Comparison of ENCODE assay signal across 11 mouse cellular contexts in genomic region chr2:25458911-25459310, GRCm38 (mm10). TPM values are rescaled to one million over a fixed set of nuclear protein-coding genes. Genes with fewer than 3 reads are reported as not detected.
DNase-seq lines count a peak whose midpoint lies in the region; ATAC-seq and TF ChIP-seq lines count a peak whose summit lies in the region.
"Had no signal": no experiment of that assay in that cellular context is flagged by ENCODE, and none has a peak within 500 bp of the region (broad histone marks: within the 10 kb centered on the region; RNA-seq: fewer than 3 reads in every experiment).

No protein-coding gene starts in this region.

- H3K36me3 ChIP-seq in kidney, postnatal 0 days (ENCODE audit: insufficient read depth, low read length): no peaks in the 10 kb centered on the region
- H3K36me3 ChIP-seq in kidney, embryonic 15.5 days: peaks cover 8% of the 10 kb centered on the region; the same call in 1 of the 2 replicates
- no peaks in the 10 kb centered on the region; the same call in 1 of the 2 replicates for H3K36me3 ChIP-seq in kidney, embryonic 14.5 days (ENCODE audit: control insufficient read depth, insufficient read depth, low read length)

- H3K9ac ChIP-seq in kidney, postnatal 0 days (ENCODE audit: low read depth, low read length): no peak overlapping the region
- H3K9ac ChIP-seq in kidney, embryonic 15.5 days: no peak overlapping the region
- H3K9ac ChIP-seq in kidney, embryonic 14.5 days (ENCODE audit: low read depth, low read length): no peak overlapping the region
- H3K9ac ChIP-seq: liver, embryonic 12.5 days had no signal

- no peaks in the 10 kb centered on the region for H3K9me3 ChIP-seq in kidney, postnatal 0 days (replicated peaks; ENCODE audit: low read length)
- no peaks in the 10 kb centered on the region for H3K9me3 ChIP-seq in kidney, embryonic 15.5 days (replicated peaks)
- H3K9me3 ChIP-seq in kidney, embryonic 14.5 days (ENCODE audit: control insufficient read depth, low read length): no peaks in the 10 kb centered on the region
- H3K9me3 ChIP-seq: liver, embryonic 12.5 days had no signal

- no peak for ATAC-seq in kidney, postnatal 0 days (replicated peaks; ENCODE audit: low FRiP score, low read depth)
- no peak; the same call in 1 of the 2 replicates for ATAC-seq in kidney, embryonic 15.5 days (replicated peaks; ENCODE audit: low FRiP score)
- peak; percentile 32; the same call in 1 of the 2 replicates for ATAC-seq in megakaryocyte progenitor cell, adult 5-6 weeks (replicated peaks; ENCODE audit: poor library complexity)
- no peak for ATAC-seq in kidney, embryonic 14.5 days (ENCODE audit: low FRiP score, low TSS enrichment)
- ATAC-seq: forebrain, embryonic 14.5 days; liver, embryonic 12.5 days had no signal

- TF ChIP-seq CTCF in kidney, postnatal 0 days (IDR thresholded peaks at IDR 0.05; ENCODE audit: low read depth): peak; percentile 28; the same call in 1 of the 2 replicates

- no peak for DNase-seq in kidney, postnatal 0 days (ENCODE audit: low spot score)
- DNase-seq in adipocyte (ENCODE audit: low spot score): peak; percentile 38
- peak; percentile 44 to 61 for DNase-seq in gastrocnemius, postnatal 36 days
- no peak for DNase-seq in spleen, postnatal 4 days (ENCODE audit: low spot score in 2 of 2)
- no peak for DNase-seq in adrenal gland, adult 18-20 months (ENCODE audit: low spot score in 2 of 2)
- DNase-seq: right cerebral cortex, postnatal 14 days had no signal

- H3K27ac ChIP-seq in kidney, postnatal 0 days: no peak overlapping the region; the same call in 1 of the 2 replicates
- no peak overlapping the region for H3K27ac ChIP-seq in kidney, embryonic 15.5 days
- H3K27ac ChIP-seq in kidney, embryonic 14.5 days (ENCODE audit: low read depth, low read length): no peak overlapping the region
- H3K27ac ChIP-seq: liver, embryonic 12.5 days had no signal

- no peak overlapping the region for H3K4me3 ChIP-seq in kidney, postnatal 0 days (replicated peaks; ENCODE audit: low read depth, low read length)
- no peak overlapping the region for H3K4me3 ChIP-seq in kidney, embryonic 15.5 days (replicated peaks)
- no peak overlapping the region for H3K4me3 ChIP-seq in kidney, embryonic 14.5 days (ENCODE audit: low read length)
- H3K4me3 ChIP-seq: liver, embryonic 12.5 days had no signal

- H3K4me2 ChIP-seq in kidney, postnatal 0 days (ENCODE audit: low read length): no peak overlapping the region
- no peak overlapping the region for H3K4me2 ChIP-seq in kidney, embryonic 15.5 days
- no peak overlapping the region for H3K4me2 ChIP-seq in kidney, embryonic 14.5 days (replicated peaks; ENCODE audit: low read depth, low read length)

- H3K4me1 ChIP-seq in kidney, postnatal 0 days (replicated peaks; ENCODE audit: insufficient read depth, low read length): peaks cover 13% of the 10 kb centered on the region; the same call in 1 of the 2 replicates
- peaks cover 28% of the 10 kb centered on the region for H3K4me1 ChIP-seq in kidney, embryonic 15.5 days
- H3K4me1 ChIP-seq in kidney, embryonic 14.5 days (ENCODE audit: control insufficient read depth, insufficient read depth, low read length): no peaks in the 10 kb centered on the region; the same call in none of the 2 replicates

- no peaks in the 10 kb centered on the region for H3K27me3 ChIP-seq in kidney, postnatal 0 days (ENCODE audit: insufficient read depth, low read length)
- no peaks in the 10 kb centered on the region for H3K27me3 ChIP-seq in kidney, embryonic 15.5 days
- H3K27me3 ChIP-seq in kidney, embryonic 14.5 days (ENCODE audit: control insufficient read depth, insufficient read depth, low read length): no peaks in the 10 kb centered on the region
- H3K27me3 ChIP-seq: liver, embryonic 12.5 days had no signal

- WGBS in kidney, postnatal 0 days: 73% methylated on average over 5 of the region's 5 CpGs
- 69% methylated on average over 5 of the region's 5 CpGs for WGBS in kidney, embryonic 15.5 days
- WGBS in kidney, embryonic 14.5 days: 79% methylated on average over 5 of the region's 5 CpGs

- intact Hi-C loops in gastrocnemius, postnatal 36 days (cut with DNase I): no loop called here

RNA-seq across cellular contexts. Expression of gene Paxx, which starts 2.0 kb away (rescaled TPM):
- polyA plus RNA-seq in kidney, postnatal 0 days (2015; fragmentation: Nextera tagmentation; extraction: Ambion mirVana): 42.0 and 45.0 TPM in 2 replicates
- 30.4 and 31.8 TPM in 2 replicates for polyA plus RNA-seq in kidney, embryonic 15.5 days (2015; fragmentation: Nextera tagmentation; extraction: Ambion mirVana)
- total RNA-seq in gastrocnemius, postnatal 36 days (2021): 10 to 100 TPM; 13.4 to 13.6 TPM
- total RNA-seq in megakaryocyte progenitor cell, adult 5-6 weeks (2015): 32.8 and 40.9 TPM in 2 replicates
- total RNA-seq in megakaryocyte progenitor cell, adult 5-6 weeks (2017): 15.3 and 21.3 TPM in 2 replicates
- total RNA-seq in adrenal gland, adult 18-20 months (2021): 10 to 100 TPM; 38.6 to 54.5 TPM
- polyA plus RNA-seq in kidney, embryonic 14.5 days (2014; fragmentation: Nextera tagmentation; extraction: Ambion mirVana): 23.5 and 23.9 TPM in 2 replicates

RNA-seq across cellular contexts. Expression of gene Clic3, which starts 2.3 kb away (rescaled TPM):
- polyA plus RNA-seq in kidney, postnatal 0 days (2015; fragmentation: Nextera tagmentation; extraction: Ambion mirVana): 7.7 and 10.3 TPM in 2 replicates
- 3.6 and 3.9 TPM in 2 replicates for polyA plus RNA-seq in kidney, embryonic 15.5 days (2015; fragmentation: Nextera tagmentation; extraction: Ambion mirVana)
- total RNA-seq in gastrocnemius, postnatal 36 days (2021): under 1 TPM; 0.35 to 0.46 TPM
- total RNA-seq in megakaryocyte progenitor cell, adult 5-6 weeks (2015): not detected in 2 replicates
- 0.27 TPM in 1 of 2 replicates, not detected in the other for total RNA-seq in megakaryocyte progenitor cell, adult 5-6 weeks (2017)
- total RNA-seq in adrenal gland, adult 18-20 months (2021): 1 to 10 TPM in 1 of 2 experiments, under 1 TPM in 1; 0.53 to 1.1 TPM
- 0.57 and 1.2 TPM in 2 replicates for polyA plus RNA-seq in kidney, embryonic 14.5 days (2014; fragmentation: Nextera tagmentation; extraction: Ambion mirVana)

RNA-seq across cellular contexts. Expression of gene Ptgds, which starts 10.9 kb away (rescaled TPM):
- 11.5 and 13.1 TPM in 2 replicates for polyA plus RNA-seq in kidney, postnatal 0 days (2015; fragmentation: Nextera tagmentation; extraction: Ambion mirVana)
- 1.6 and 2.2 TPM in 2 replicates for polyA plus RNA-seq in kidney, embryonic 15.5 days (2015; fragmentation: Nextera tagmentation; extraction: Ambion mirVana)
- under 1 TPM in 1 of 2 experiments, not detected in 1; 0.39 TPM for total RNA-seq in gastrocnemius, postnatal 36 days (2021)
- total RNA-seq in megakaryocyte progenitor cell, adult 5-6 weeks (2015): 0.42 TPM in 1 of 2 replicates, not detected in the other
- total RNA-seq in megakaryocyte progenitor cell, adult 5-6 weeks (2017): not detected in 2 replicates
- total RNA-seq in adrenal gland, adult 18-20 months (2021): 1 to 10 TPM; 1.1 to 3.1 TPM
- polyA plus RNA-seq in kidney, embryonic 14.5 days (2014; fragmentation: Nextera tagmentation; extraction: Ambion mirVana): 1.1 and 1.5 TPM in 2 replicates

RNA-seq across cellular contexts. Expression of gene Abca2, which starts 30.4 kb away (rescaled TPM):
- polyA plus RNA-seq in kidney, postnatal 0 days (2015; fragmentation: Nextera tagmentation; extraction: Ambion mirVana): 9.7 and 9.8 TPM in 2 replicates
- 11.0 and 11.1 TPM in 2 replicates for polyA plus RNA-seq in kidney, embryonic 15.5 days (2015; fragmentation: Nextera tagmentation; extraction: Ambion mirVana)
- 10 to 100 TPM; 12.3 to 16.5 TPM for total RNA-seq in gastrocnemius, postnatal 36 days (2021)
- 66.7 and 70.5 TPM in 2 replicates for total RNA-seq in megakaryocyte progenitor cell, adult 5-6 weeks (2015)
- total RNA-seq in megakaryocyte progenitor cell, adult 5-6 weeks (2017): 26.9 and 29.5 TPM in 2 replicates
- 10 to 100 TPM; 36.9 to 48.5 TPM for total RNA-seq in adrenal gland, adult 18-20 months (2021)
- polyA plus RNA-seq in kidney, embryonic 14.5 days (2014; fragmentation: Nextera tagmentation; extraction: Ambion mirVana): 8.1 and 11.2 TPM in 2 replicates

RNA-seq across cellular contexts. Expression of gene Lcn12, which starts 34.8 kb away (rescaled TPM):
- polyA plus RNA-seq in kidney, postnatal 0 days (2015; fragmentation: Nextera tagmentation; extraction: Ambion mirVana): not detected in 2 replicates
- not detected in 2 replicates for polyA plus RNA-seq in kidney, embryonic 15.5 days (2015; fragmentation: Nextera tagmentation; extraction: Ambion mirVana)
- total RNA-seq in gastrocnemius, postnatal 36 days (2021): not detected
- total RNA-seq in megakaryocyte progenitor cell, adult 5-6 weeks (2015): 0.27 TPM in 1 of 2 replicates, not detected in the other
- not detected in 2 replicates for total RNA-seq in megakaryocyte progenitor cell, adult 5-6 weeks (2017)
- total RNA-seq in adrenal gland, adult 18-20 months (2021): not detected
- not detected in 2 replicates for polyA plus RNA-seq in kidney, embryonic 14.5 days (2014; fragmentation: Nextera tagmentation; extraction: Ambion mirVana)
- polyA plus RNA-seq: forebrain, embryonic 14.5 days; liver, embryonic 12.5 days had no signal

Comparison
In these comparisons a context has a peak if more than half of its experiments do, and no peak if none do; other contexts are left out.
1. DNase-seq: peak in adipocyte (single experiment) and gastrocnemius, postnatal 36 days (2 of 2); none in kidney, postnatal 0 days (single experiment), spleen, postnatal 4 days (0 of 2) and adrenal gland, adult 18-20 months (0 of 2).